25 mouse cellular contexts compared by ENCODE assay signal in the genomic region with DNA sequence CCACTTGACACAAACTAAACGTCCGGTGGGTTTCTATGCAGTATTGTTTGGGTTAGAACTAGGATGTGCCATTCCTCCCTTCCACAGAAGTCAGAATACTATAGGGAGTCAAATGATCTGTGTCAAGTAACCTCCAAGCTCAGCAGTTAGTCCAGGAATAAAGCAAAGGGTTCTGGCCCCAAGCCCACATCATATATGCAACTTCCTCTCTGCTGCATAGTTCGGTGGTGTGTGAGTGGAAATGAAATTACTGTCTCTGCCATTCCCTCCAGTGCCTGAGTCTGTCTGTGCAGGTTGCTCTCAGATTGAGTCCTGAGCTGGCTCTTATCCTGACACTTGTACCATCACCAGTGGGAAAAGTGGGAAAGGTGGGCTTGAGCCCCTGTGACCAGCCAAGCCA.
DNase-seq lines count a peak whose midpoint lies in the region; ATAC-seq and TF ChIP-seq lines count a peak whose summit lies in the region.
"Had no signal": no experiment of that assay in that cellular context is flagged by ENCODE, and none has a peak within 500 bp of the region (broad histone marks: within the 10 kb centered on the region; RNA-seq: fewer than 3 reads in every experiment).

No protein-coding gene starts in this region.

- H3K9me3 ChIP-seq in limb, embryonic 14.5 days (ENCODE audit: control insufficient read depth, low read length) = no peaks in the 10 kb centered on the region
- no peaks in the 10 kb centered on the region for H3K9me3 ChIP-seq in limb, embryonic 10.5 days (replicated peaks)
- H3K9me3 ChIP-seq in stomach, embryonic 14.5 days (ENCODE audit: control insufficient read depth, low read depth, low read length) = no peaks in the 10 kb centered on the region
- no peaks in the 10 kb centered on the region for H3K9me3 ChIP-seq in stomach, postnatal 0 days (ENCODE audit: control insufficient read depth, low read length)
- no peaks in the 10 kb centered on the region for H3K9me3 ChIP-seq in kidney, embryonic 14.5 days (ENCODE audit: control insufficient read depth, low read length)
- H3K9me3 ChIP-seq: G1E; heart, embryonic 12.5 days; kidney, embryonic 15.5 days; liver, embryonic 15.5 days; midbrain, embryonic 13.5 days; neural tube, embryonic 13.5 days had no signal

- no peak for ATAC-seq in limb, embryonic 14.5 days (ENCODE audit: low FRiP score, low read depth)
- ATAC-seq in stomach, embryonic 14.5 days (ENCODE audit: insufficient number of reproducible peaks, insufficient read depth, low FRiP score, low read depth) = no peak
- no peak for ATAC-seq in stomach, postnatal 0 days (ENCODE audit: low FRiP score, low TSS enrichment)
- peak; percentile 47; the same call in 1 of the 2 replicates for ATAC-seq in common myeloid progenitor, adult 5-6 weeks (replicated peaks; ENCODE audit: low read depth, poor library complexity, severe bottlenecking)
- no peak for ATAC-seq in kidney, embryonic 14.5 days (ENCODE audit: low FRiP score, low TSS enrichment)
- ATAC-seq in frontal cortex, adult (ENCODE audit: low TSS enrichment) = no peak
- ATAC-seq: intestine, postnatal 0 days; midbrain, embryonic 13.5 days had no signal

- DNase-seq in limb, embryonic 14.5 days (ENCODE audit: low spot score) = peak; percentile 38
- DNase-seq in limb, embryonic 10.5 days (ENCODE audit: low spot score) = no peak
- no peak for DNase-seq in stomach, postnatal 0 days (ENCODE audit: low spot score)
- DNase-seq: adrenal gland, postnatal 25 days; cerebellum, adult 18-20 months; cerebellum, postnatal 10 days; gastrocnemius, postnatal 14 days; heart, postnatal 4 days; kidney, postnatal 25 days; lung, postnatal 10 days; right cerebral cortex, postnatal 4 days; thymus, postnatal 14 days had no signal

- no peak overlapping the region for H3K4me3 ChIP-seq in limb, embryonic 14.5 days (replicated peaks; ENCODE audit: low read length)
- no peak overlapping the region for H3K4me3 ChIP-seq in limb, embryonic 10.5 days
- no peak overlapping the region for H3K4me3 ChIP-seq in stomach, embryonic 14.5 days (ENCODE audit: low read depth, low read length)
- no peak overlapping the region for H3K4me3 ChIP-seq in stomach, postnatal 0 days (ENCODE audit: low read depth, low read length)
- no peak overlapping the region for H3K4me3 ChIP-seq in kidney, embryonic 14.5 days (ENCODE audit: low read length)
- H3K4me3 ChIP-seq: erythroblast, embryonic 14.5 days; heart, embryonic 12.5 days; kidney, embryonic 15.5 days; liver, embryonic 15.5 days; midbrain, embryonic 13.5 days; neural tube, embryonic 13.5 days had no signal

- no peak overlapping the region for H3K9ac ChIP-seq in limb, embryonic 14.5 days (ENCODE audit: low read depth, low read length, severe bottlenecking)
- no peak overlapping the region for H3K9ac ChIP-seq in stomach, embryonic 14.5 days (replicated peaks; ENCODE audit: low read depth, low read length)
- no peak overlapping the region for H3K9ac ChIP-seq in stomach, postnatal 0 days (ENCODE audit: low read length)
- H3K9ac ChIP-seq in kidney, embryonic 14.5 days (ENCODE audit: low read depth, low read length) = no peak overlapping the region
- H3K9ac ChIP-seq: heart, embryonic 12.5 days; hindbrain, embryonic 14.5 days; kidney, embryonic 15.5 days; liver, embryonic 15.5 days; midbrain, embryonic 13.5 days; neural tube, embryonic 13.5 days had no signal

- H3K4me2 ChIP-seq in limb, embryonic 14.5 days (replicated peaks; ENCODE audit: low read depth, low read length, severe bottlenecking) = no peak overlapping the region
- H3K4me2 ChIP-seq in stomach, embryonic 14.5 days (replicated peaks; ENCODE audit: low read depth, low read length) = no peak overlapping the region
- H3K4me2 ChIP-seq in stomach, postnatal 0 days (replicated peaks; ENCODE audit: low read depth) = no peak overlapping the region
- H3K4me2 ChIP-seq in kidney, embryonic 14.5 days (replicated peaks; ENCODE audit: low read depth, low read length) = no peak overlapping the region
- H3K4me2 ChIP-seq: heart, embryonic 12.5 days; hindbrain, embryonic 14.5 days; kidney, embryonic 15.5 days; liver, embryonic 15.5 days; midbrain, embryonic 13.5 days; neural tube, embryonic 13.5 days had no signal

- no peak for TF ChIP-seq CTCF in stomach, postnatal 0 days (IDR thresholded peaks at IDR 0.05; ENCODE audit: low read depth)

- no peak for TF ChIP-seq POLR2A in limb, embryonic 14.5 days (IDR thresholded peaks at IDR 0.05; ENCODE audit: borderline replicate concordance, extremely low read depth, insufficient read depth, insufficient read length)

- H3K36me3 ChIP-seq in limb, embryonic 14.5 days (ENCODE audit: control insufficient read depth, insufficient read depth, low read length) = peaks cover 4% of the 10 kb centered on the region; the same call in 1 of the 2 replicates
- no peaks in the 10 kb centered on the region for H3K36me3 ChIP-seq in limb, embryonic 10.5 days
- no peaks in the 10 kb centered on the region for H3K36me3 ChIP-seq in stomach, embryonic 14.5 days (ENCODE audit: control insufficient read depth, insufficient read depth, low read length)
- H3K36me3 ChIP-seq in stomach, postnatal 0 days (ENCODE audit: control insufficient read depth, insufficient read depth, low read length) = no peaks in the 10 kb centered on the region
- no peaks in the 10 kb centered on the region for H3K36me3 ChIP-seq in kidney, embryonic 14.5 days (ENCODE audit: control insufficient read depth, insufficient read depth, low read length)
- H3K36me3 ChIP-seq: heart, embryonic 12.5 days; kidney, embryonic 15.5 days; liver, embryonic 15.5 days; midbrain, embryonic 13.5 days; neural tube, embryonic 13.5 days had no signal

- no peak overlapping the region for H3K27ac ChIP-seq in limb, embryonic 14.5 days (replicated peaks; ENCODE audit: low read depth, low read length)
- no peak overlapping the region for H3K27ac ChIP-seq in limb, embryonic 10.5 days
- peak overlapping the region; percentile 7 for H3K27ac ChIP-seq in stomach, embryonic 14.5 days (ENCODE audit: low read length)
- H3K27ac ChIP-seq in stomach, postnatal 0 days (replicated peaks) = no peak overlapping the region
- no peak overlapping the region for H3K27ac ChIP-seq in kidney, embryonic 14.5 days (ENCODE audit: low read depth, low read length)
- H3K27ac ChIP-seq: hindbrain, embryonic 14.5 days; liver, embryonic 15.5 days; midbrain, embryonic 13.5 days; neural tube, embryonic 13.5 days had no signal

- no peak for TF ChIP-seq EP300 in stomach, postnatal 0 days (optimal IDR thresholded peaks at IDR 0.05)

- peaks cover 7% of the 10 kb centered on the region; the same call in 1 of the 2 replicates for H3K4me1 ChIP-seq in limb, embryonic 14.5 days (ENCODE audit: control insufficient read depth, insufficient read depth, low read length)
- peaks cover 22% of the 10 kb centered on the region for H3K4me1 ChIP-seq in limb, embryonic 10.5 days
- peaks cover 8% of the 10 kb centered on the region; the same call in 1 of the 2 replicates for H3K4me1 ChIP-seq in stomach, embryonic 14.5 days (ENCODE audit: control insufficient read depth, insufficient read depth, low read length)
- no peaks in the 10 kb centered on the region; the same call in 1 of the 2 replicates for H3K4me1 ChIP-seq in stomach, postnatal 0 days (replicated peaks; ENCODE audit: control insufficient read depth, insufficient read depth)
- peaks cover 21% of the 10 kb centered on the region for H3K4me1 ChIP-seq in kidney, embryonic 14.5 days (ENCODE audit: control insufficient read depth, insufficient read depth, low read length)

- H3K27me3 ChIP-seq in limb, embryonic 14.5 days (ENCODE audit: control insufficient read depth, insufficient read depth, low read length) = no peaks in the 10 kb centered on the region
- H3K27me3 ChIP-seq in limb, embryonic 10.5 days (ENCODE audit: low read depth, poor library complexity, severe bottlenecking) = no peaks in the 10 kb centered on the region
- H3K27me3 ChIP-seq in stomach, embryonic 14.5 days (ENCODE audit: control insufficient read depth, insufficient read depth, low read length) = no peaks in the 10 kb centered on the region
- H3K27me3 ChIP-seq in stomach, postnatal 0 days (ENCODE audit: control insufficient read depth, insufficient read depth, low read length) = no peaks in the 10 kb centered on the region
- no peaks in the 10 kb centered on the region for H3K27me3 ChIP-seq in kidney, embryonic 14.5 days (ENCODE audit: control insufficient read depth, insufficient read depth, low read length)
- H3K27me3 ChIP-seq: heart, embryonic 12.5 days; kidney, embryonic 15.5 days; liver, embryonic 15.5 days; midbrain, embryonic 13.5 days; neural tube, embryonic 13.5 days had no signal

- 58% methylated on average over 3 of the region's 3 CpGs for WGBS in limb, embryonic 14.5 days
- WGBS in limb, embryonic 10.5 days = 73% methylated on average over 3 of the region's 3 CpGs
- WGBS in stomach, embryonic 14.5 days = 50% methylated on average over 3 of the region's 3 CpGs
- WGBS in stomach, postnatal 0 days = 37% methylated on average over 3 of the region's 3 CpGs
- WGBS in kidney, embryonic 14.5 days = 44% methylated on average over 3 of the region's 3 CpGs
